Mouse (Mus musculus): ENCODE results near the gene Hlcs.

Gene Hlcs

GRCm38 (mm10) chr16:94093151-94093863 lies 220.1 kb downstream of the Hlcs start:
- DNase-seq = no peak

- DNase-seq = no peak
Observed at GRCm38 (mm10) chr16:94092511-94093150, 220.7 kb downstream of the Hlcs start.

GRCm38 (mm10) chr16:94088819-94089692 lies 224.3 kb downstream of the Hlcs start:
- DNase-seq = no peak

GRCm38 (mm10) chr16:94088226-94088748 lies 225.1 kb downstream of the Hlcs start:
- no peak for DNase-seq

GRCm38 (mm10) chr16:94087570-94088225 lies 225.7 kb downstream of the Hlcs start:
- DNase-seq = no peak

- no peak for DNase-seq
Observed at GRCm38 (mm10) chr16:94086701-94087569, 226.4 kb downstream of the Hlcs start.

- no peak for DNase-seq
Observed at GRCm38 (mm10) chr16:94085603-94086285, 227.6 kb downstream of the Hlcs start.

- DNase-seq = no peak
Observed at GRCm38 (mm10) chr16:94084711-94085602, 228.4 kb downstream of the Hlcs start, which contains the start of gene Sim2. Gene Sim2 (plus strand): TSS chr16:94084931.

- no peak for DNase-seq
Observed at GRCm38 (mm10) chr16:94083848-94084525, 229.4 kb downstream of the Hlcs start.

GRCm38 (mm10) chr16:94082960-94083847 lies 230.2 kb downstream of the Hlcs start:
- no peak for DNase-seq

- DNase-seq = no peak
Observed at GRCm38 (mm10) chr16:94081996-94082708, 231.2 kb downstream of the Hlcs start.

- no peak for DNase-seq
Observed at GRCm38 (mm10) chr16:94081596-94081995, 231.8 kb downstream of the Hlcs start.

- DNase-seq = no peak
Observed at GRCm38 (mm10) chr16:94079856-94080555, 233.4 kb downstream of the Hlcs start.

- DNase-seq = no peak
Observed at GRCm38 (mm10) chr16:94079075-94079855, 234.1 kb downstream of the Hlcs start.

Measured in heart, adult 11 months (tissue).